Mouse (Mus musculus): ENCODE measurements around the gene Robo1.

DNA sequence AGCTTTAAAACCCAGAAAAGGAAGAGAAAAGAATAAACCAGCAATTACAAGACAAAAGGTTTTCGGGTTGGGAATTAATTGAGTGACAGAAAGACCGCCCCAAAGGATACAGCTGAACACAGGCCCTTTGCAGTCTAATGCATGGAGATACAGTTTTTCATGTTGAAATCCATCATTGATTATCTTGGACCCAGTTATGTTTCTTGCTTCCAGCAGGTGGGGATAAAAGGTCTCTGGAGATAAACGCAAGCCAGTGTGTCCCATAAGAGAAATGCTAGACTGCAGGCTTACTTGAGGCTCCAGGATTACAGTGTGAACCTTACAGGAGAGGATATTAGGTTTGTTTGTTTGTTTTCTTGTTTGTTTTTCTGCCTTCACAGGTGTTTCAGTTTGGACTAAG lies 383.8 kb downstream of the Robo1 start:
- TF ChIP-seq POLR2A (IDR thresholded peaks at IDR 0.05; ENCODE audit: insufficient read depth, low read depth, low read length) (no peak), CTCF (IDR thresholded peaks at IDR 0.05; ENCODE audit: insufficient read depth, low read depth, low read length) (no peak)
